1 mouse cellular context compared by ENCODE assay signal in the genomic region with DNA sequence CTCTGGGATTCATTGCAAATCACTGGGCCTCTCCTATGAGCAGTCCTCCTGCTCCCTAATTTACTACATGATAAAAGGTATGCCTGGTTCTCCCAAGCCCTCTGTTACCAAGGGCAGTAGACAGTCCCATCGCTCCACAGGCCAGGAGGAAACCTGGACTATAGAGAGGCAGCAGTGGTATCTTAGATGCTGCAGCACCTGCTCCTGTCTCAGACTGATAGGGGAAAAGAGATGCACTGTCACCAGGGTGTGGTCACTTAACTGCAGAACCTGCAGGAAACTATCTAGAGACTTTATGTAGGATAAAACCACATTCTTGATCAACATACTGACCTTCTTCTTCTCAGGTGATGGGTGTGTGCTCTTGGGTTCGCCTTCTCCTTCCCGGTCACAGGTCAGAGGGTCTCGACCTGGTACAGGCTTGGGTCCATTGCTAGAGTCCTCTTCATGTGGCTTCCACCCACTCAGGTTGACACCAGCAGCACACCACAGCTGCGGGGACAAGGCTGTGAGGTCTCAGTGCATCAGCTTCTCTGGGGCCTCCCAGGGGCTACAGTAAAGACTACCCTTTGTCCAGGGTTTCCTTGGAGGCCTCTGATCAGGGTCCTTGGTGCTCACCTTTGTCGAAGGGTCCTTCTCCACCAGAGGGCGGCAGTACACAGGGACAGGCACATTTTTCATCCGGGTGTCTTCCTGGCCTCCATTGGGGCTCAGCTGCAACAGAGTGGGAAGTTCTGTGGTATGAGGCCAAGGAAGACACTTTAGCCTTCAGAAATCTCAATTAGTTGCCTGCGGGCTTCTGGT.
TF ChIP-seq lines count a peak whose summit lies in the region.

No protein-coding gene starts in this region.

TF ChIP-seq in MEL, 35 proteins besides CTCF, POLR2A, EP300 and RAD21:
- TF ChIP-seq HCFC1 (IDR thresholded peaks at IDR 0.05; ENCODE audit: low read depth, low read length) (no peak), MAX (IDR thresholded peaks at IDR 0.05; ENCODE audit: low read length) (no peak), CHD1 (IDR thresholded peaks at IDR 0.05; ENCODE audit: low read depth, low read length) (no peak), KAT2A (conservative IDR thresholded peaks at IDR 0.05; ENCODE audit: low read depth, low read length) (no peak), MEF2A (IDR thresholded peaks at IDR 0.05; ENCODE audit: extremely low read depth, insufficient replicate concordance, low read depth, low read length, poor library complexity, severe bottlenecking) (no peak), TBP (IDR thresholded peaks at IDR 0.05; ENCODE audit: low read depth, low read length) (no peak), JUND (IDR thresholded peaks at IDR 0.05; ENCODE audit: low read depth, low read length) (no peak), NELFE (IDR thresholded peaks at IDR 0.05; ENCODE audit: low read depth, low read length) (no peak), ZKSCAN1 (IDR thresholded peaks at IDR 0.05; ENCODE audit: low read depth, low read length) (no peak), POLR2AphosphoS2 (IDR thresholded peaks at IDR 0.05; ENCODE audit: low read length) (no peak), RCOR1 (IDR thresholded peaks at IDR 0.05; ENCODE audit: low read depth, low read length) (0 out of 2 replicates have a peak, but pooled peaks have one; percentile 7), CHD2 (IDR thresholded peaks at IDR 0.05; ENCODE audit: low read length) (no peak), ELF1 (IDR thresholded peaks at IDR 0.05; ENCODE audit: low read depth, low read length) (no peak), TCF12 (IDR thresholded peaks at IDR 0.05; ENCODE audit: low read depth, low read length) (peak; percentile 80), GABPA (IDR thresholded peaks at IDR 0.05; ENCODE audit: low read depth, low read length) (no peak), BHLHE40 (IDR thresholded peaks at IDR 0.05; ENCODE audit: borderline replicate concordance, low read depth, low read length) (no peak), ZC3H11A (IDR thresholded peaks at IDR 0.05; ENCODE audit: low read depth, low read length) (no peak), SIN3A (IDR thresholded peaks at IDR 0.05; ENCODE audit: low read length) (peak; percentile 45; the same call in 1 of the 2 replicates), UBTF (IDR thresholded peaks at IDR 0.05; ENCODE audit: borderline replicate concordance, insufficient read depth, low read depth, low read length) (no peak), POLR2AphosphoS5 (IDR thresholded peaks at IDR 0.05; ENCODE audit: borderline replicate concordance, low read depth, low read length) (no peak), MAZ (IDR thresholded peaks at IDR 0.05; ENCODE audit: low read depth, low read length) (no peak), NRF1 (IDR thresholded peaks at IDR 0.05; ENCODE audit: insufficient read depth, low read depth, low read length, poor library complexity, severe bottlenecking) (no peak), USF2 (IDR thresholded peaks at IDR 0.05; ENCODE audit: borderline replicate concordance in 1 of 2, insufficient read depth in 1 of 2, low read depth in 1 of 2, low read length in 2 of 2) (no peak), MYB (IDR thresholded peaks at IDR 0.05; ENCODE audit: low read depth, low read length) (0 out of 2 replicates have a peak, but pooled peaks have one; percentile 22), SMC3 (IDR thresholded peaks at IDR 0.05; ENCODE audit: low read depth, low read length) (peak; percentile 58), ZNF384 (IDR thresholded peaks at IDR 0.05; ENCODE audit: low read depth, low read length) (no peak), ETS1 (IDR thresholded peaks at IDR 0.05; ENCODE audit: low read depth, low read length) (no peak; the same call in 1 of the 2 replicates), MYC (IDR thresholded peaks at IDR 0.05; ENCODE audit: low read depth, low read length) (no peak), TAL1 (IDR thresholded peaks at IDR 0.05; ENCODE audit: low read length) (peak; percentile 87), MAFK (IDR thresholded peaks at IDR 0.05; ENCODE audit: borderline replicate concordance, low read depth, low read length) (no peak), USF1 (IDR thresholded peaks at IDR 0.05; ENCODE audit: low read depth, low read length) (no peak), ZMIZ1 (IDR thresholded peaks at IDR 0.05; ENCODE audit: low read depth, low read length) (no peak), MXI1 (IDR thresholded peaks at IDR 0.05; ENCODE audit: low read depth, low read length) (no peak), E2F4 (IDR thresholded peaks at IDR 0.05; ENCODE audit: borderline replicate concordance, low read depth, low read length) (no peak), GATA1 (IDR thresholded peaks at IDR 0.05; ENCODE audit: low read depth, low read length) (peak; percentile 66)
TF ChIP-seq in MEL: peak in this region for 7.
